Mouse (Mus musculus) midbrain, embryonic 11.5 days (tissue): ENCODE measurements around the gene Gstz1. TPM values are rescaled to one million over a fixed set of nuclear protein-coding genes. Genes with fewer than 3 reads are reported as not detected.
A peak's percentile ranks its signal among the peaks of the same experiment; 100 is the strongest.
"Not testable (repeated sequence)": the region's sequence is repeated elsewhere in the genome, so short reads cannot be mapped to it uniquely, and the experiment has no call there.

ENCODE experiments used
- ATAC-seq: fragments of 200-750 bp; cut with Nextera tagmentation; 2 replicates; pipeline ENCODE4 v1.8.0; 2017; ENCODE audit warnings: moderate TSS enrichment, moderate library complexity; ENCODE audit not compliant: low FRiP score
- DNase-seq: peaks from one replicate; pipeline ENCODE4 v3.0.0; 2015; ENCODE audit warnings: low spot score; ENCODE audit errors: missing footprints
- H3K27ac ChIP-seq: fragments of 300-500 bp; sonication (generic); 2 replicates; pipeline ENCODE4 v1.5.1; 2014; ENCODE audit warnings: low read depth, low read length
- H3K27me3 ChIP-seq: fragments of 300-500 bp; sonication (generic); 2 replicates; pipeline ENCODE4 v1.6.1; 2014; ENCODE audit warnings: mild to moderate bottlenecking, low read length, moderate library complexity, mixed read lengths; ENCODE audit not compliant: control insufficient read depth, insufficient read depth
- H3K36me3 ChIP-seq: fragments of 300-500 bp; sonication (generic); 2 replicates; pipeline ENCODE4 v1.6.1; 2014; ENCODE audit warnings: mild to moderate bottlenecking, low read length, moderate library complexity, mixed read lengths; ENCODE audit not compliant: control insufficient read depth, insufficient read depth
- H3K4me1 ChIP-seq: fragments of 300-500 bp; sonication (generic); 2 replicates; pipeline ENCODE4 v1.6.1; 2014; ENCODE audit warnings: low read length; ENCODE audit not compliant: control insufficient read depth, insufficient read depth
- H3K4me2 ChIP-seq: fragments of 300-500 bp; sonication (generic); 2 replicates; pipeline ENCODE4 v1.6.1; 2014; ENCODE audit warnings: mild to moderate bottlenecking, moderate library complexity
- H3K4me3 ChIP-seq: fragments of 300-500 bp; sonication (generic); 2 replicates; pipeline ENCODE4 v1.5.1; 2014; ENCODE audit warnings: low read depth, low read length
- H3K9ac ChIP-seq: fragments of 300-500 bp; sonication (generic); 2 replicates; pipeline ENCODE4 v1.6.1; 2014; ENCODE audit warnings: low read length
- H3K9me3 ChIP-seq: fragments of 300-500 bp; sonication (generic); 2 replicates; pipeline ENCODE4 v1.6.1; 2016; ENCODE audit warnings: low read length; ENCODE audit not compliant: control insufficient read depth
- WGBS: fragments of 180-500 bp; shearing (Covaris S2); extraction: QIAGEN DNeasy Blood & Tissue Kit; methylation state at CpG from one replicate; pipeline ENCODE4 v1.1.7; 2014; 5-methylcytosine and 5-hydroxymethylcytosine counted together
- polyA plus RNA-seq: library from polyadenylated mRNA; unstranded; fragments of >200 nt; fragmentation: Nextera tagmentation; extraction: Ambion mirVana; gene quantifications from 2 replicates; pipeline ENCODE4 v1.2.1, GENCODE M21; 2014

Gstz1 gene
- polyA plus RNA-seq, 1 experiment from 2014 or later = 34.6 TPM

GRCm38 (mm10) chr12:87193008-87193407, 46.0 kb downstream of the Gstz1 start:
- DNase-seq (no peak), ATAC-seq (no peak)
- Histone ChIP-seq H3K27me3 (no peaks in the 10 kb centered on the region), H3K36me3 (no peaks in the 10 kb centered on the region), H3K4me1 (no peaks in the 10 kb centered on the region), H3K4me3 (no peak overlapping the region), H3K4me2 (no peak overlapping the region), H3K9me3 (no peaks in the 10 kb centered on the region), H3K27ac (no peak overlapping the region), H3K9ac (no peak overlapping the region)
- 90% methylated on average over 3 of the region's 3 CpGs for WGBS

GRCm38 (mm10) chr12:87195069-87195468, 48.1 kb downstream of the Gstz1 start:
- DNase-seq (no peak), ATAC-seq (no peak)
- H3K27me3 ChIP-seq = no peaks in the 10 kb centered on the region
- no peaks in the 10 kb centered on the region for H3K9me3 ChIP-seq
- no peak overlapping the region for H3K9ac ChIP-seq
- 86% methylated on average over 1 of the region's 1 CpGs for WGBS
- H3K27ac ChIP-seq = no peak overlapping the region
- peaks cover 6% of the 10 kb centered on the region for H3K4me1 ChIP-seq
- no peaks in the 10 kb centered on the region for H3K36me3 ChIP-seq
- no peak overlapping the region for H3K4me3 ChIP-seq
- no peak overlapping the region for H3K4me2 ChIP-seq

GRCm38 (mm10) chr12:87196310-87196709, 49.3 kb downstream of the Gstz1 start:
- H3K27ac ChIP-seq = no peak overlapping the region
- H3K9ac ChIP-seq = no peak overlapping the region
- H3K4me3 ChIP-seq = no peak overlapping the region
- no peak overlapping the region for H3K4me2 ChIP-seq
- DNase-seq (no peak), ATAC-seq (no peak)
- no peaks in the 10 kb centered on the region for H3K36me3 ChIP-seq
- H3K9me3 ChIP-seq = no peaks in the 10 kb centered on the region
- H3K27me3 ChIP-seq = no peaks in the 10 kb centered on the region
- peaks cover 8% of the 10 kb centered on the region for H3K4me1 ChIP-seq

DNA sequence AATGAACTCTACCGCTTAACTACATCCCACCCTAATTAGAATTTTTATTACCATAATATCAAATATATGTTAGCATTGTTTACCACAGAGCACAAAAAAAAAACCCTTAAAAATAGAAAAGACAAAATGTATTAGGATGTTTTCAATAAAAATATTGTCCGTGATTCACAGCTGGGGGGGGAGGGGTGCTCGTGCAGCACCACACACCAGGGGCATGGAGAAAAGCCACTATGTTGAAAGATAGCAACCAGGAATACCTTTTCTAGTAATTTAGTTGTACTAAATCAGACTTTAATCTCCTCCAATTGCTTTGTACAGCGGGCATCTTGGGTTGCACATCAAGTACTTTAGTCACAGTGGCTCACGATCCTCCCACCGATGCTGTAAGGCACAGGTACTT, 51.8 kb downstream of the Gstz1 start:
- peak overlapping the region; percentile 81 for H3K4me3 ChIP-seq
- no peaks in the 10 kb centered on the region for H3K9me3 ChIP-seq
- H3K27me3 ChIP-seq = no peaks in the 10 kb centered on the region
- H3K36me3 ChIP-seq = no peaks in the 10 kb centered on the region
- DNase-seq (no peak), ATAC-seq (no peak)
- H3K4me1 ChIP-seq = peaks cover 8% of the 10 kb centered on the region
- no peak overlapping the region for H3K27ac ChIP-seq
- peak overlapping the region; percentile 86 for H3K4me2 ChIP-seq
- 45% methylated on average over 6 of the region's 6 CpGs for WGBS
- H3K9ac ChIP-seq = peak overlapping the region; percentile 90; the same call in 1 of the 2 replicates

DNA sequence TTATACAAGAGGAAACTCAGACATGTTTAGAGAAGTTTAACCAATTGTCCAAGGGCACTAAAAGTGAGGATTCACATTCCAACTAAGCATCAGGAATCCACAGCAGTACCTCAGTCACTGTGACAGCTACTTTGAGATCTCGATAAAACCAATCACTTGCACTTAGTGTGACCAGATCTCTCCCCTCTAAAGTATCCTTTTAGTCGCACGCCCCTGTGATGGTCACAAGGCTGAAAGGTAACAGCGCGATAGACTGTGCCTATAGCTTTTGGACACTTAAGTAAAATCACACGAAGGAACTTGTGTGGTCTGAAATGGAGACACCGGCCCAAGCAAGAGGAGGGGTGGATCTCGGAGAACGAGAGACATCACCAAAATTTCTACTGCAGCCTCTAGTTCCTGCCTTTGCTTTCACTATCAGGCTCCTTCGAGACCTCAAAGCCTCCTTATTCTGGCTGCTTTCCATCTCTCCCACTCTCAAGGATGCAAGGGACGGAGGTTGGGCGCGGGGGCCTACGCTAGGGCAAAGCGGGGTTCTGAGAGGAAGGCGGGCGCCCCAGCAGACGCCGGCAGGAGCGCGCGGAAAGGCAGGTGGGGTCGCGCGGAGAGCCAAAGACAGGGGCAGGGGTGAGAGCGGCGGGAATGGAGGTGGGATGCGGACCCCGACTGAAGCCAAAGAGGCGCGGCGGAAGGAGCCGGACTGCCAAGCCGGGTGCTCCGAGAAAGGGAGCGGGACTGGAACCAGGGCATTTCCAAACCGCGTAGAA, 52.4 kb downstream of the Gstz1 start, which contains the start of gene Samd15:
Gene Samd15 (plus strand): TSS at position 518 of the 767 bp plus-strand sequence.
- peak within 1 kb of the TSS; percentile 90 for H3K9ac ChIP-seq
- DNase-seq (peak; percentile 96), ATAC-seq (no peak; the same call in 1 of the 2 replicates)
- peak within 1 kb of the TSS; percentile 81 for H3K4me3 ChIP-seq
- H3K4me2 ChIP-seq = peak within 1 kb of the TSS; percentile 86
- H3K9me3 ChIP-seq = no peaks in the 10 kb centered on the region
- H3K27ac ChIP-seq = peak within 1 kb of the TSS; percentile 80
- under 1% methylated on average over 37 of the region's 38 CpGs for WGBS
- H3K36me3 ChIP-seq = no peaks in the 10 kb centered on the region
- no peaks in the 10 kb centered on the region for H3K27me3 ChIP-seq
- H3K4me1 ChIP-seq = peaks cover 8% of the 10 kb centered on the region

GRCm38 (mm10) chr12:87199973-87200586, 53.1 kb downstream of the Gstz1 start, which contains the start of gene Tmed8:
Gene Tmed8, minus strand, starts transcription at chr12:87200454.
- Histone ChIP-seq H3K27ac (peak within 1 kb of the TSS; percentile 80), H3K36me3 (no peaks in the 10 kb centered on the region), H3K27me3 (no peaks in the 10 kb centered on the region), H3K4me3 (peak within 1 kb of the TSS; percentile 81), H3K4me1 (peaks cover 8% of the 10 kb centered on the region), H3K9me3 (no peaks in the 10 kb centered on the region), H3K4me2 (peak within 1 kb of the TSS; percentile 86), H3K9ac (peak within 1 kb of the TSS; percentile 90)
- under 1% methylated on average over 65 of the region's 70 CpGs for WGBS
- ATAC-seq (peak; percentile 95), DNase-seq (peak; percentile 98)

DNA sequence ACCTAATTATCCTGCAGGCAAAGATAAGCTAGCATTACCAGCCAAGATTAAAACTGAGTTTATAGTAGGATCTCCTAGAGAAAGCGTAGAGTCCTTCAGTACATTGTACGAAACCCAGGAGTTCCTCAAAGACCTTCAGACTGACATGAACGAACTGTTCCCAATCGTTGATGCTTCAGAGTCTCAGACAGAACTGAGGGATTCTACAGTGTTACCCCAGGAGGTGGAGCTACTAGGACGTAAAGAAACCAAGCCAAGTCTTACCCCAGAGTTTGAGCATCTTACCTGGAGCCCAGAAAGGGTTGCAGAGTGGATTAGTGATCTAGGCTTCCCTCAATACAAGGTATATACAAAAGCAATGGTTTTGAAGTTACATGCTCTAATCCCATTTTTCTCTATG, 54.7 kb downstream of the Gstz1 start:
- H3K9me3 ChIP-seq = no peaks in the 10 kb centered on the region
- 71% methylated on average over 5 of the region's 5 CpGs for WGBS
- no peak overlapping the region for H3K4me3 ChIP-seq
- H3K27me3 ChIP-seq = no peaks in the 10 kb centered on the region
- H3K27ac ChIP-seq = no peak overlapping the region
- H3K4me2 ChIP-seq = no peak overlapping the region
- no peak for DNase-seq
- no peaks in the 10 kb centered on the region for H3K36me3 ChIP-seq
- no peak overlapping the region for H3K9ac ChIP-seq
- H3K4me1 ChIP-seq = peaks cover 8% of the 10 kb centered on the region
- no peak for ATAC-seq

DNA sequence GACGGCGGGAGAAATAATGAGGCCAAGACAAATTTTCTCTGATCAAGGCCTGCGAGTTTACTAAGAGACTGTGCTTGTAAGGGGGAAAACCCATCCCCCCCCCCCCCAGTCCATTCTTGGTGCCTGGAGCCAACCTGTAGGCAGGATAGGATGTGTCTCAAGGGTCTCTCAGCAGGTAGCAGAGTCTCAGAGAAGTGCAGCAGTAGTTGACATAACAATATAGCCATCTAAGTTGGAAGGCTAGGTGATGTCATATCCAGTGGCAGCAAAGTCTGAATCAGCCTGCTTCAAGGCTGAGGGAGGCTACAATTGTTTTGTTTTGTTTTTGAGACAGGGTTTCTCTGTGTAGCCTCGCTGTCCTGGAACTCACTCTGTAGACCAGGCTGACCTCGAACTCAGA, 58.8 kb downstream of the Gstz1 start:
- not testable (repeated sequence) for DNase-seq, H3K4me1 ChIP-seq, H3K27ac ChIP-seq, ATAC-seq, H3K36me3 ChIP-seq, H3K9me3 ChIP-seq, H3K4me3 ChIP-seq, H3K4me2 ChIP-seq, H3K27me3 ChIP-seq, H3K9ac ChIP-seq
- WGBS = 90% methylated on average over 5 of the region's 5 CpGs

DNA sequence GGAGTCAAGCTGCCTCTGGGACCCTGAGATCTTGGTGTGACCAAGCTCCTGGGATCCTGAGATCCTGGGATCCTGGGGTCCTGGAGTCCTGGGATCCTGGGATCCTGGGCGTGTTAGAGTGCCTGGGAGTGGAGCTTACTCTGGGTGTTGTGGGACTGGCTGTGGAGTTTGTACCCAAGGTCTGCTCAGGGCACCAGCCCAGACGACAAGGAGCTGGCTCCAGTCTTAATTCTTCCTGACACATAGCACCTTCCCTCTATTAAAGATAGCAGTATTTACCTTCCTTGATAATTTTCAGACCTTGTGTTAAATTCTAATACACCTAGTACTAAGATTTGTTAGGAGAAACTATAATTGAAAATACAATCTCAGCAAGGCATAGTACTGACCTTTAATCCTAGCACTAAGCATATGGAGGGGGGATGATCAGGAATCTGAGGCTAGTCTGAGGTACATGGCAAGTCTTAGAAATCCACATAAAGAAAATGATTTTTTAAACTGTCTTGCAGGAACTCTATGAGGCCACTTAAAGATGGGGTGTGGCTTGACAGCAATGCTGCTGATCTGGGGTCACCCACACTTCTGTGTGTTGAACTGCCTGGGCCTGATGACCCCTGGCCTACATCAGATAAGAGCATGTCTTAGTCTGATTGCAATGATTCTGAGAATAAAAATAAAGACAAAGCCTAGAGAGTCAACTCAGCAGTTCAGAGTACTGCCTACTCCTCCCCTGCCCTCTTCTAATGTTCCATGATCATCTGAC, 66.1 kb downstream of the Gstz1 start:
- H3K4me2 ChIP-seq = no peak overlapping the region
- WGBS = 64% methylated on average over 2 of the region's 2 CpGs
- no peaks in the 10 kb centered on the region for H3K36me3 ChIP-seq
- no peaks in the 10 kb centered on the region for H3K9me3 ChIP-seq
- no peak for DNase-seq
- no peaks in the 10 kb centered on the region for H3K27me3 ChIP-seq
- H3K9ac ChIP-seq = no peak overlapping the region
- no peak overlapping the region for H3K4me3 ChIP-seq
- no peak overlapping the region for H3K27ac ChIP-seq
- H3K4me1 ChIP-seq = no peaks in the 10 kb centered on the region
- ATAC-seq = no peak
